Mouse (Mus musculus) urinary bladder, postnatal 25 days (tissue): ENCODE data around the gene Zfp329.
"Not testable (repeated sequence)": the region's sequence is repeated elsewhere in the genome, so short reads cannot be mapped to it uniquely, and the experiment has no call there.

Experiments
- DNase-seq: peaks from one replicate; pipeline ENCODE4 v3.0.0; 2022; ENCODE audit warnings: low spot score

Zfp329 gene

GRCm38 (mm10) chr7:12818521-12819295, at the start of gene Zfp329:
Gene Zfp329, minus strand, starts transcription at chr7:12818858.
- DNase-seq: peak; percentile 92

- no peak for DNase-seq
Observed at GRCm38 (mm10) chr7:12835779-12836178, 17.1 kb upstream of the Zfp329 start.

GRCm38 (mm10) chr7:12835193-12835671, 16.6 kb upstream of the Zfp329 start:
- no peak for DNase-seq

GRCm38 (mm10) chr7:12834162-12835120, 15.8 kb upstream of the Zfp329 start, which contains the start of gene Zfp110:
Gene Zfp110, plus strand, starts transcription at chr7:12834761.
- DNase-seq: peak; percentile 85

- no peak for DNase-seq
Observed at GRCm38 (mm10) chr7:12815566-12815965, 3.1 kb downstream of the Zfp329 start.

GRCm38 (mm10) chr7:12803727-12804071, 15.0 kb downstream of the Zfp329 start:
- no peak for DNase-seq

GRCm38 (mm10) chr7:12802866-12803726, 15.6 kb downstream of the Zfp329 start, which contains the start of gene Zscan18:
Gene Zscan18, minus strand, starts transcription at chr7:12803635.
- DNase-seq: peak; percentile 51

- no peak for DNase-seq
Observed at GRCm38 (mm10) chr7:12799554-12799953, 19.1 kb downstream of the Zfp329 start.

- no peak for DNase-seq
Observed at GRCm38 (mm10) chr7:12797971-12798370, 20.7 kb downstream of the Zfp329 start.

GRCm38 (mm10) chr7:12792624-12793023, 26.0 kb downstream of the Zfp329 start:
- DNase-seq: not testable (repeated sequence)

GRCm38 (mm10) chr7:12788025-12788424, 30.6 kb downstream of the Zfp329 start:
- DNase-seq: no peak

- DNase-seq: no peak
Observed at GRCm38 (mm10) chr7:12787333-12787732, 31.3 kb downstream of the Zfp329 start.

- peak; percentile 55 for DNase-seq
Observed at GRCm38 (mm10) chr7:12780151-12780830, 38.4 kb downstream of the Zfp329 start.

- no peak for DNase-seq
Observed at GRCm38 (mm10) chr7:12779782-12780150, 38.9 kb downstream of the Zfp329 start.

GRCm38 (mm10) chr7:12779141-12779540, 39.5 kb downstream of the Zfp329 start:
- DNase-seq: no peak

- DNase-seq: no peak
Observed at GRCm38 (mm10) chr7:12774606-12775005, 44.1 kb downstream of the Zfp329 start.

- no peak for DNase-seq
Observed at GRCm38 (mm10) chr7:12774111-12774510, 44.5 kb downstream of the Zfp329 start.
